Mouse (Mus musculus) layer of hippocampus, postnatal 14 days (tissue): ENCODE data around the gene Adtrp. TPM values are rescaled to one million over a fixed set of nuclear protein-coding genes. Genes with fewer than 3 reads are reported as not detected.

Experiments
- DNase-seq, 2 experiments: peaks; one replicate each; pipeline ENCODE4 v3.0.0; 2021 to 2022; ENCODE audit warnings: low spot score in 2 of 2, mixed read lengths in 1 of 2
- total RNA-seq, 2 experiments: library from RNA; stranded (reverse); gene quantifications; 2 replicates each; pipeline ENCODE4 v1.2.3; 2021

Gene Adtrp
- total RNA-seq, 2 experiments from 2014 or later: 0.83 TPM; not detected in 1

DNA sequence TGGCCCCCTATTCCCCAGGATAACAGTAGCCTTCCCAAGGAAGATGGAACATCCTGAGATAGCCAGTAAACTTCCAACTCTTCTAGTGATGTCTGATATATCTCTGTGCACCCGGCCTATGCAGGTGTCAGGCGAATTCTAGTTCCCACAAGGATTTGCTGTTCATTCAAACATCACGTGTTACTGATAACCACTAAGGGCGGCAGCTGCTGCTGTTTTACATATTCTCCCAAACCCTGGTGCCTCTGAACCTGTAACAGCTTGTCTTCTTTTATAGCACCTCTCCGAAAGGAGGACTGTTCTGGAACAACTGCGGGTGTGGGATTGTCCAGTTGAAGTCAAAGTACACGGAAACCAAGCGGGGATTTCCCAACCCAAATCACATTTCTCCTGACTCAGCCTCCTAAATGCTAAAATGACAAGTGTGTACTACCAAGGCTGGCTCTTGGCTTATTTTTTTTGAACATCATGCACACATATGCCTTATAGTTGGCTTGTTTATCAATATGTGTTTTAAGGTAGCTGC, 13.8 kb downstream of the Adtrp start:
- no peak for DNase-seq

DNA sequence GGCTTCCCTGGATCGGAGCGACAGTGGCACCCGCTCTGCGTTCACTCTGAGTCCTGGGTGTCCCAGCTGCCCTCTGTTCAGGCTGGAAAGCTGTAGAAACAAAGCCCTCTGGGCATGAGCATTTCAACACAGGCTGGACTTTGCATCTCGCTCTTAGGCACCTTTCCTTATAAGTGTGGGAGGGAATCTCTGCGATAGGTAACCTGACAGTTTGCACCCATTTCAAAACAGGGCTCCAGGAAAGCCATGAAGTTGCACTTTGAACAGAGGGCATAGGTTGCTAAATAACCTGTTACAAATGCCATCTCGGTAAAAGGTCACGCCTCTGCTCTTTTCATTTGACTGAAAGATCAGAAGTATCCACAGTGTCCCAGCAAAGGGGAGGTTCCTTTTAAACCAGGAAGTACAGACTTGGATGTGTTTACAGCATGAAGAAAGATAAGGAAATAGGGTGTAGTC, 19.2 kb downstream of the Adtrp start:
- DNase-seq: no peak

DNA sequence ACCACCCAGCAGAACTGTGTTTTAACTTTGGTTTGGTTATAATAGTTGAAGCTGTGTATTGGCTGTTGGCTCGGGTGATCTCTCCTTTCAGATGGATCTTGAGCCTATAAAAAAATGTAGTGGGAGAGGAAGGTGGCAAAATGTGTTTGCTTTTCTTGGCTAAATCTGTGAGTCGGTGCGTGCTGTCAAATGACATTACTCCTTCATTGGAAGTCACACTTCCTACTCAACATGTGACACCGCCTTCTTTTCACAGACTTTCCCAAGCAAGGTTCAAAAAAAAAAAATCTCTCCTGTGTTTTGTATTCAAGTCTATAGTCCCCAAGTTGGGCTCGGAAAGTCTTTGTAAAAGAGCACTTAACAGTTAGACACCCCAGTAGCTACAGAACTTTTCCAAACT, 19.9 kb downstream of the Adtrp start:
- no peak for DNase-seq

DNA sequence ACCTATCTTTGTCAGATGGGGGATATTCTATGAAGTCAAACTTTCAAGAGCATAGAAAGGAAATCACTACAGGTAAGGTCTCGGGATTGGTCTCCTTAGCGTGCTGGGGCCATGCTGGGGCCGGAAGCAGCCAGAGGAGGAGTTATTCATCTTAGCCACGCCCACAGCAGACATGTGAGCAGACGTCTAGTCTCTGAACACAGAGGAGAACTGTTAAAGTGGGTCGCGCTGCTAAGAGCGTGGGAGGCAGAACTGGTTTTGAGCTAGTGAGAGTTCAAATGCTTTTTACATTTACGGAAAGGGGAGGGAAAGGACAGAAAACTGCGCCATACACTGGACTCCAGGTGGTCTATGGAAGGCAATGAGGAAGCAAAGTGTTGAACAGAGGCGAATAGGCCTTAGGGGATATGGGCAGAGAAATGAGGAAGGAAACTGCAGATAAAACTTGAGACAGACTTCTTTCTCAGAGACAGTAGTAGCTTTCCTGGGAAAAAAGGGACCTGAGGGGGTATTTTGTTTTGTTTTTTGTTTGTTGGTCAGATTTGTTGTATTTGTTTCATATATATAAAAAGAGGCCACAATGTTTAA, 22.0 kb downstream of the Adtrp start:
- DNase-seq: no peak

DNA sequence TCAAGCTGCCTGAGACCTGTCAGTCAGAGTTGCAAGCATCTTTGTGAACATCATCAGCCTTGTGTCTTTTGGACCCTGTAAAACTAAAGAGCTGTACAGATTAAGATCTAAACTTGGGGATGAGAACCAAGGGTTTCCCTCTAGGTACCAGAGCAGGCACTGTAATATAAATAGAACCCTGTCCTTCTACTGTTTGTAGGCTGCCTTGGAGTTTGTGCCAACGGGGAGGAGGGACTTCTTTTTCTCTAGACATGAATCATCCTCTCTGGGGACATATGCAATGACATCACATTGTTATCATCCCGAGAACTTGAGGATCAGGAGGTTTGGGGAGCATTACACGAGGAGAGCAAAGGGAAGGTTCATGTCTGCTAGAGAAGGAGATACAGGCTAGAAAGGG, 24.4 kb downstream of the Adtrp start:
- DNase-seq: peak in 1 of 2 experiments; percentile 10

DNA sequence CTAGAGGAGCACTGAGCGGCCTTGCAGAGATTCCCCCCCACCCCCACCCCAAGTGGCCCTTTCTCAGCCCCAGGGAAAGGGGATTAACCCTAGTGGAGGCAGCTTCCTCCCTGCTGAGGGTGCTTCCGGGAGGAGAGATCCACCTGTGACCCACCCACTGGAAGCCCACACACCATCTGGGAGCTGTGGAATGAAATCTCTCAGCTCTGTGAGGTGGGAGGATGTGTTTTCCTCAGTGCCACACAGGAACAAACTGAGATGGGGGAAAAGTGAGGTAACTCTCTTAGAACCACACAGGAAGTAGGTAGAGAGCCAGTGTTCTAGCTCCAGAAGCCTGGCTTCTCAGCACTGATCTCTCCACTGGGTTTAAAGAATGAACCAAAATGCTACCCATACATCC, 24.9 kb downstream of the Adtrp start:
- peak in 1 of 2 experiments; percentile 40 for DNase-seq

DNA sequence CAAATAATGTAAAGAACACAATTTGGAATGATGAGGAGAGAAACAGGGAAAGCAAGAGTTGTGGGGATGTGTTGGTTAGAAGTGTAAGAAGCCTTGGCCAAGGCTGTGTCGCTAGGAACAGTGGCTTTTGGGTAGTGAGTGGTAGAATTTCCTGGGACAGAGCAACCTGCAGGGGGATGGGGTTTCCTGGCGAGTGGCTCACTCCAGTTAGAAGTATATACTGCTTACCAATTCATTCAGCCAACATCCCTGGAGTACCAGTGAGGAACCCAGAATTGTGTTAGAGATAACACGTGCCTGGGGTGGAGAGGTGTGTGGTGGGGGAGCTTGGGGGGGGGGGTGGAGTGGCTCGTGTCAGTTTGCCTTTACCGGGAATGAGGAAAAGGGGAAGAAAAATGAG, 25.4 kb downstream of the Adtrp start:
- DNase-seq: no peak

DNA sequence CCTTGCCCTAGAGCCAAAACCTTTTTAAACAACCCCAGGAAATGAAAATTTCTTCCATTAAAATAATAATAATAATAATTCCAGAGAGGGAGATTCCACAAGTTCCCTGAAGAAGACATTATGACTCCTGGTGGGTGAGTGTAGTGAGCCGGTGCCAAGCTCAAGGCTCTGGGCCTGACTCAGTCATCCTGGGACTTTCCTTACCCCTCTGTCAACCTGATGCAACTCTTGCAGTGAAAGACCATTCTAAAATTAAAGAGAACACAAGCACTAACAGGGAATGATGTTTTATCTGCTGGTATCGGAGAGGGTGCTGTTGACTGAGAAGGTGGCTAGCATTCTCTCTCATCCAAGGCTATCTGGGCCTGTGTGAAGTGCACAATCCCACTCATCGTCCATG, 26.5 kb downstream of the Adtrp start:
- DNase-seq: no peak

DNA sequence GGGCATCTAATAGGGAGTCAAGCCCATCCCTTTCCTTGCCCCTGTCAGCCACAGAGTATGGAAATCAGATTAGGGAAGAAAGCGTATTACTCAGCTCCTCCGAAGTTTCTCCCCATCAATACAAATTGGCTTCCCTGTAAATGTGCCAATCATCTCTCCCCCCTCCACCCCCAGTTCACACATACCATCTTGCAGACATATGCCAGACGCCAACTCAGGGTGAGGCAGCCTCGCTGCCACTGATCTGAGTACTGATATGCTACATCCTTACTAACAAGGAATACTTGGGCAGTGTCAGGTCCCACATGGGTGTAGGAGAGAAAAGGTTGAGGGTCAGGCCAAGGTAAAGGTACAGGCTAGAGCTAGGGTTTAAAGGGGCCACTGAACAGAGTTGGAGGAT, 27.6 kb downstream of the Adtrp start:
- peak; percentile 34 to 36 for DNase-seq

DNA sequence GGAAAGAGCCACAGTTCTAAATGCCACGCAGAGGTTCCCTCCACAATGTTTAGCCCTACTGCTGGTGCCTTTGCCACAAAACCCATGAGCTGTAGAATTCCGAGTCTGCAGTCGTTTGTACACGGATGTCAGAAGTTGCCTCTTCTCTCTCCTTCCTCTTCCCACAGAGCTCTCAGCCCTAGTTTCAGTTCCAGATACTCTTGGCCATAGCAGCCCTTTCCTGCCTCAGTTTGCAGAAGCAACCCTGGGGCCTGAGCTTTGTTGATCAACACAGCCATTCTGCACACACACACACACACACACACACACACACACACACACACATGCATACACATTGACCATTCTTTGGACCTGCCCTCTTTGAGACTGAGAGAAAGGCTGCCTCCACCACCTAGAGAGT, 28.0 kb downstream of the Adtrp start:
- peak in 1 of 2 experiments; percentile 22 for DNase-seq

DNA sequence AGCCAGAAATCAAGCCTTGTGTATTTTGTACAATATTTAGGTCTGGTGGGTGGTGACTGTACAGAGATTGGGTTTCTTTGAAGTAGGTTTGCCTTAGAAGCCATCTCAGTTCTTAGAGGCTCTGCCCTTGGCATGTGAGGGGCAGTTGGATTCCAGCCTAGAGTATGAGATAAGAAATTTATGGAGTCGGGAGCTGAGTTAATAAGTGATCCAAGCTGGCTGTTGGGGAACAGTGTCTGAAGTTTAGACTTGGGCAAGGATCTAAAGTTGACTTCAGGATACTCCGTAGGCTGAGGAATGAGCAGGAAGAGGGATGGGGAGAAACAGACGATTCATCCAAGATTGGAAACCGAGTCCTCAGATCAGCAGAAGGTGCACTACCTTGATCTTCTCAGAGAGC, 29.9 kb downstream of the Adtrp start:
- DNase-seq: no peak

DNA sequence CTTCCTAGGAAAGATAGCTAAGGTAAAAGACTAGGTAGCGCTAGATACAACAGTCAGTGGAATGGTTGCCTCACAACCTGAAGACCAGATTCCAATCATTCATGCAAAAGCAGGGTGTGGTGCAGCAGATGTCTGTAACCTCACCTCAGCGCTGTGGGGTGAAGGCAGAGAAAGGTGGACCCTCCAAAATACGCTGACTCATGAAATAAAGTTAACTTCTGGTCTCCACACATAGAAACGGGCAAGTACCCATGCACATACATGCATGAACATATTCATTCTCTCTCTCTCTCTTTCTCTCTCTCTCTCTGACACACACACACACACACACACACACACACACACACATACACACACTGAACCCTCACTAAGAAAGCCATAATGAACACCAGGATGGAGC, 30.8 kb downstream of the Adtrp start:
- DNase-seq: no peak

DNA sequence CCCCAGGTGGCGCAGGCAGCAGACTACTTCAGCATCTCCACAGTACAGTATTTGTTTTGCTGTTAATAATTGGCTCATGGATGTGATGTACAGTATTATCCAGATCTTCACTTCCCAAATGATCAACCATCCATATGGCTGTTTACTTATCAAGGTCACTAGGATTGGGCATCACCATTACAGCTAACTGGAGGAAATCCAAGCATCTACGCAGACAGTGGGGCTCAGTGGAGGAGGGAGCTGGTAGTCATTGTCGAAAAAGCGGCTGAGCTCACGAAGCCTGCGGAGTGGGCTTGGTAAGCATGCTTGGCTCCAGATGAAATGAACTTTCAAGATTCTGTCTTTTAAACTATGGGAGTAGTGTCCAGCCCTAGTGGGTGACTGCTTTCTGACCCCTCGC, 36.7 kb downstream of the Adtrp start:
- DNase-seq: no peak

DNA sequence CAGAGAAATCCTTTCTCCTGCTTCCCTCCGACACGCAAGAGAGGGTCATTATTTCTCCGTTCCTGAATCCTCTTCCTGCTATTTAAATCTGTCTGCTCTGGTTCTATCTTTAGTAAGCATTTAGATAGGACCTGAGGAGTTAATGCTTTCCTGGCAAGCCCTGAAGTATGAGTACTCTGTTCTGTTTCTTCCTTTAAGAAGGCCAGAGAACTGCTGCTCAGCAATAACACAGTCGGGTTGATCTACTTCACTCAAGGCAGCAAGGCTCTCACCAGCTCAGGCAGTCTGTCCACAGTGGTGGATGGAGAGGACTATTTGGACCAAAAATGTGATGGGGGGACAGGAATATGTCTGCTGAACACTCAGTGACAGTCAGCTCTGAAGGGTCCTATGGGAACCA, 39.7 kb downstream of the Adtrp start:
- DNase-seq: no peak

DNA sequence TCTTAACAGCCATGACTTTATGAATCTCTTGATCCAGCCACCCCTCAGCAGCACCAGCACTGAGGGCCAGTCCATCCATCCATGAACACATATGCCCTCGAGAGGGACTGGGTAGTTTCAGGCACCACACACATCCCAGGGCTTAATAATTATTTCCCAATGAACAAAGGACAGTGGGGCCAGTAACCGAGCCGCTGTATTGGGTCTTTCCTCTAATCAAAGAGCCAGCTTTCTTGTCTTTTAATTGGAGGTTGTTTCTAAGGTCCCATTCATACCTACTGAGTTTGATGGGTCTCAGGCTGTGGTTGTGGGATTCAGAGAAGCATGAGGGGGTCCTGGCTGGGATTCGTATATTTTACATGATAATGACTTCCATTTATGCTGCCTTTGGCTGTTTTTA, 40.2 kb downstream of the Adtrp start:
- DNase-seq: peak in 1 of 2 experiments; percentile 56

DNA sequence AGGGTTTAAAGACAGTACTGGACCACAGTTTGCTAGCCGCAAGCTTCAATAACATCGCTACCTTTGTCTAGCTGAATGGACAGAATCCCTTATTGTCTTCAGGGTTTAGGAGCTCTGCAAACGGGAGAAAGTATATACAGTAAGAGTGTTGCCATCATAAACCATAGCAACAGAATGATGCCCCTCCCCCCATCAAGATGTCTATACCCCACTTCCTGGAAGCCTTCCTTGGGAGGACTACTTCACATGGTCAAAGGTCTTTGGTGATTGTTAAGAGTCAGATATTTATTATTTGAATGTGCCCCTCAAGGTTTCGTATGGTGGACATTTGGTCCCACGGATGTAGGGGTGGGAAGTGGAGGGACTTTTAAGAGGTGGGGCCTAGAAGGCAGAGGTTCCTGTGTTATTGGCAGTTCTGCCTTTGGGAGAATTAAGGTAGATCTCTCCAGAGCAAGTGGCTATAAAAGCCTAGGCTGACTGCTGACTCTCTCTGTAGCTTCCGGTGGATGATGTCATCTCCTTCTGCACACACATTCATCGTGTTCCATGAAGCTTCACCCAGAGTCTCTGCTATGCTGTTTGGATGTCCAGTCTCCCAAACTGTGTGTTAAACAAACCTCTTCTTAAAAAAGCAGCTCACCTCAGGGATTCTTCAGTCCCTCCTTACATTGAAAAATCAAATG, 42.2 kb downstream of the Adtrp start:
- DNase-seq: no peak

DNA sequence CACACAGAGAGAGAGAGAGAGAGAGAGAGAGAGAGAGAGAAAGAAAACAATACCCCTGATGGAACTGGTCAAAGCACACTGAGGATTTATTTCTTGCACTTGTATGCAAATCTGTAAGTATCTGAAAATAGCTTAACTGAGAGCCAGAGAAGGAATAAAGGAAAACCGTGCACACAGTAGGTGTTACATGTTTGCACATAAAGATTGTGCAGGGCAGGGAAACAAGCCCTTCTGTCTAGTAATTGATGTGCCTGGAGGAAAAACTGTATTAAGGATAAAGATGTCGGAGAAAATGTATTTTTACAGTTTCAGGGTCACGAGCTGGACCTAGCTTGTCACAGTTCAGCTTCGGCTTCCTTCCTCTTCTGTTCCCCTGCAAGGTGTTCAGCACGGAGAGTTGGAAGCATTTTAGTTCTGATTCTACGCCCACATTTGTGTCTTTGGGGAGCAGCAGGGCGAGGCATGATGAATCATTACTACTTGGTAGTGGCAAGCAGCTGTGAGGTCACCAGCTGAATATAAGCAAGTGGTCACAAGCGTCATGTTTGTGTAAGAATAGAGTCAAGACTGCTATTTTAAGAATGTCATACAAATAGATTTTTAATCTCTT, 43.7 kb downstream of the Adtrp start:
- no peak for DNase-seq

DNA sequence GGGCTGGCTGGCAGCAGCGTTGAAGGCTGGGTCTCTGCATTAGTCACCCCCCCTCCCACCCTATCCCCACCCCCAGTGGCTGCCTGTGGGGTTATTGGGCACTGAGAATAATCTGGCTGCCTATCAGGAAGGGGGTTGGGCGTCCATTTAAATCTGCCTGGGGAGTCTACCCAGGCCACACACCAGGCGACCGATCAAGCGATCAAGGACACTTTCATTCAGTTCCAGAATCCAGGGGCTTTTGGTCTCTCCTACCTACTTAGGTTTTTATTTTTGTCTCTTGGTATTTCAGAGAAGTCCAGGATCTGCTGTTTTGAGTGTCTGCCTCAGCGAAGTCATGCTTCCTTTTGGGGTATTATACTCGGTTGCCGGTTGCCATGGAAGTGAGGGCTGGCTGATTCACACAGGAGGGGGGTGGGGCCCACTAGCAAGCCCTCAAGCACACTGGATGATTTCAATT, 46.3 kb downstream of the Adtrp start:
- DNase-seq: peak; percentile 65 to 84

DNA sequence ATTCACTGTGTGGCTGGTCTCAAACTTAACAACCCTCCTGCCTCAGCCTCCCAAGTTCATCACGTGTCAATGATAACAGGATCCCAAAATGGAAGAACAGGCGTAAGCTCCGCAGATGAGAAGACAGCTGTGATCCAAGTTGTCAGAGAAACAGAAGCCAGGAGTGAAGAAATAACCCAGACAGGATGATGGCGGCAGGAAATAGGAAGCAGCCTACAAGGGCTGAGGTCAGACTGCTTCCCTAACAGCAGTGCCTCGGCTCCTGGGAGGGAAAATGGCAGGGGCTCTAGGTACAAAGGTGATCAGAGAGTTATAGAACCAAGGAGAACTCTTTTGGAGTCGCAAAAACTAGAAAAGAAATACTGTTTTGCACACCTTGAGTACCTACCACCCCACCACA, 54.6 kb downstream of the Adtrp start:
- DNase-seq: no peak

DNA sequence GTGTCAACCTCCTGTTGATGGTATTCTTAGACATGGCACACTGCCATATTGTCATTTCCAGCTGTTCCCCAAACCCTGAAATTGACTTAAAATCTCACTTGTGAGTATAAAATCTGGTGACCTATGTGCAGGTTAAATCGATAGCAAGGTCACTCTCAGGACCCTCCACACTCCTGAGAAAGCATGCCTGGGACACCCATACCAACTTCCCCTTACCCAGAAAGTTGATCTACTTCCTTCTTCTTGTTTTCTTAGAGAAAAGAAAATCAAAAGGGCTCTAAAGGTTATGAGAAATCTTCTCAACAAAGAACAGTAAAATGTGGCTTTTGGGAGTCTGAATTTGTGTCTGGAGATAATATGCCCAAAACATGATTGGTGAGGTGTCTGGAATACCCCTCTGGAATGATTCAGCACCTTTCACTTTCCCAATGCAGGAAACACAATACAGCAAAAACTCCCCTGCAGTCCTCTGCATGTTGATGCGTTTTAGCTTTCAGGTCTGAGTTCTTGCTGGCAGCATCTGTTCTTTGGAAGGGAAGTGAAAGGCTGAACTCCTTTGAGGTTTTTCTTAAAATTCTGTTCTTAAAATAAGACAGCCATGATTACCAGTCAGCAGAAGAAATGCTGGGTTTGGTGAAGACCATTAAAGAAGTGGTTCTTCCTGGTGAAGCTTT, 59.5 kb downstream of the Adtrp start:
- no peak for DNase-seq

DNA sequence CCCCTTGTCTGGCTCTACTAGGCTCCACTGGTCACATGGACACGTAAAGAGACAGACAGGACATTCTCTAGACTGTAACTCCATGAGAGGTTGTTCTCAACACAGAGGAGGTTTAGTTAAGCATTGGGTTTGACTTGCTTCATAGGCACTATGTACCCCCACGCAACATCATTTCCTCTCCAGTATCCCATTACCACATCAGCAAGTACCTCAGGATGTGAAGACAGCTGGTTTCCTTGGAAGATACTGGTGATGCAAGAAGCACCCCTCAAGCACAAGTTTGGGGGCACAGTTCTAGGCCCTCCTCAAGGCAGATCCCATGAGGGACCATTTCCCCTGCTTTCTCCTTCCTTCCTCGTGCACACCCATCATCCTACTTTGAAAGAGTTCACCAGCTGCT, 60.8 kb downstream of the Adtrp start:
- no peak for DNase-seq
